Mouse (Mus musculus) bone marrow, adult 2 months (tissue): ENCODE data around the gene Myo9b.

Experiments
- CTCF ChIP-seq: fragments of 200-500 bp; IDR thresholded peaks from 2 replicates; pipeline ENCODE4 v1.5.1; 2011; ENCODE audit warnings: low read length, control low read depth; ENCODE audit not compliant: control insufficient read depth, insufficient read depth
- POLR2A ChIP-seq: fragments of 200-500 bp; IDR thresholded peaks from 2 replicates; pipeline ENCODE4 v1.6.1; 2011; ENCODE audit warnings: low read depth, mild to moderate bottlenecking, control low read depth, low read length, borderline replicate concordance; ENCODE audit not compliant: control insufficient read depth

DNA sequence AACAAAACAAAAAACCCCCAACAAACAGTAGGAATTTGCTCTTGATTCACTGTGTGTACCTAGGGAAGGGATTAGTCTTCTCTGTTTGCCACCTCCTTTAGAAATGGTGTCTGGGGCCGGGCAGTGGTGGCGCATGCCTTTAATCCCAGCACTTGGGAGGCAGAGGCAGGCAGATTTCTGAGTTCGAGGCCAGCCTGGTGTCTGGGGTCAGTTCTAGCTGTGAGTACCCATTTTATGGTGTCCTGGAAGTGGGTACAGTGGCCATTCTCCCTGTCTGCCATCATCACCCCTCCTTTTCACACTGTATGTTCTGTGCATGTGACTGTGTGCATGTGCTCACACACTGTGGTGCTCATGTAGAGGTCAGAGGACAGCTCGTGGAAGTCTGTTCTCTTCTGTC, 135.7 kb downstream of the Myo9b start:
- TF ChIP-seq CTCF, result no peak
- no peak for TF ChIP-seq POLR2A
